Mouse (Mus musculus): ENCODE results near the gene Gata3.

Gene Gata3

DNA sequence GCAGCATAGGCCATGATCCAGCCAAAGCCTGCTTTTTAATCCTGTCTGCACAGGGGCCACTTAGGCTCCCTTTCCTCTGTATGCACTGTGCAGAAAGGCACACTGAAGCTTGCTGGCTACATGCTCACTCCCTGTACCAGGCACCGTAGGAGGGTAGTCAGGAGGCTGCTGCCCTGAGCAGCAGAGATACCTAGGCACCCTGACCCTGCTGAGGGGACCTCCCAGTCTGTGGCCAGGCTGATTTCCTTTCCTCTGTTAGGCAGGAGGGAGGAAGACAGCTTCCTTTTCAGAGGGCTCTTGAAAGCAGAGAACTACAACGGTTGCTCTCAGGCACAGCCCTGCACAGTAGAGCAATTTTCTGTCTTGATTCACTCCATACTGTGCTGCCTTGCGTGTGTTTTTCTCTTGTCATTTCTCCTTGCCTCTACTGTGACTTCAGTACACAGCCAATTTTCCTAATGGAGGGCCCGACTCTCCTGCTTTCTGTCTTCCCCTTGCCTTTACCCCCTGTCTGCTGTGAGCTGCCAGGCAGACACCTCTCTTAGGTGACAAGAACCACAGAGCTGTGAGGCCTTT is 18.6 kb downstream of the Gata3 start:
- peak; percentile 64 for DNase-seq

- no peak for DNase-seq
These were observed 22.6 kb downstream of the Gata3 start for GRCm38 (mm10) chr2:9867092-9867825.

DNA sequence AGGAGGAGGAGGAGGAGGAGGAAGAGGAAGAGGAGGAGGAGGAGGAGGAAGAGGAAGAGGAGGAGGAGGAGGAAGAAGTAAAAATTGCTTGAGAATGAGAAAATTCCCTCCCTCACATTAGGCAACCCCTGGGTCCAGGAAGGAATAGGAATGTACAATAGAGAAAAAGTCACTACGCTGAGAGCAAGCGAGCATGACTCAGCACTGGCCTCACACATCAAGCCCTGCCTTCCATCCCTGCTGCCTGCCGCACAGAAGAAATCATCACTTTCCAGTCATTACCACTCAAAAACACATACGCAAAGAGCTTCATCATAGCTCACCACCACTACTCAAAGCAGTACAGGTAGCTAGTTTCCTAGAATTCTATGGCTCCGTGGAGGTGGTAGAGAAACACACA is 29.1 kb downstream of the Gata3 start:
- no peak for DNase-seq

DNA sequence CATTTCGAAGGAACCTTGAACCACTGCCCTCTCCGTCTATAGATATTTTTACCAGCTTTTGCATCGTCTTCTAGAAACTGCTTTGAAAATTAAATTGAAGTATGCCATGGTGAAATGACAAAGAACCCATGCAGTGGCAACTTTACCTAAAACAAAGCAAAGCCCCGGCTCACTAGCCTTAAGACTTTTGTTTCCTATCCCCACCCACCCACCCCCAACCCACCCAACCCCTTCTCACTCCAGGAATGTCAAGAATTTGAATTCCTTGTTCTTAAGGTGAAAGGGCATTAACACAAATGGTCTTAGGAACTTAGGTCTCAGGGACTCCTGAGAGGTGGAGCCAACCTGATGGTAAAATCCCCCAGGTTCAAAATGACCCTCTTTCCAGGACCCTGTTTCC is 34.0 kb downstream of the Gata3 start:
- DNase-seq: no peak

DNA sequence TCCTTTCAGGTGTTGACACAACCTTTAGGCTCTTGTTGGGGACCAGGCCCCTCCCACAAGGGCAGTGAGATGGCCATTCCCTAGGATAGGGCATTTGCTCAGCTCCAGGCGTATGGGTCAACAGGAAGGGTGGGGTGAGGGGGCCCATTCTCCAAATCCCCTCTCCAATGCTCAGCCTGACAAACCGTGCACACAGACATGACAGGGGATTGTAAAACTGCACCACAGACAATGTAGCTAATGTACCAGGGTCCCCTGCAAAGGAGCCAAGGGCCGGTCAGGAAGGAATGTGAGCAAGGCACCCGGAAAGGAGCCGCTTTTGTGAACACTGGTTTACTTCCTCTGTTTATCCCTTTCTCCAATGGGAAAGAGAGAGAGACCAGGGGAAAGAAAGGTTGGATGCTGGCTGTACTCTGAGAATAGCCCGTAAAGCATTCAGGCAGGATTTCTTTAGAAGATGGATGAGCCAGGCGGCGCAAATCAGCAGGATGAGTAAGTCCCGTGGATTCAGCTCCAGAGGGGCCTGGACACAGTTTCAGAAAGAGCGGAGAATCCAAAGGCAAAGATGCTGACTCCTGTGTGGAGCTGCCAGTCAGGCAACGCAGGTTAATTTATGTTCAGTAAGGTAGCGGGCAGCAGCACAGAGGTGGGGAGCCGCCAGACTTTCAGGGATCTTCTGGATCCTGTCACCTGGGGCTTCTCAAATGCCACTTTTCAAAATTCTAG is 36.8 kb downstream of the Gata3 start:
- no peak for DNase-seq

DNA sequence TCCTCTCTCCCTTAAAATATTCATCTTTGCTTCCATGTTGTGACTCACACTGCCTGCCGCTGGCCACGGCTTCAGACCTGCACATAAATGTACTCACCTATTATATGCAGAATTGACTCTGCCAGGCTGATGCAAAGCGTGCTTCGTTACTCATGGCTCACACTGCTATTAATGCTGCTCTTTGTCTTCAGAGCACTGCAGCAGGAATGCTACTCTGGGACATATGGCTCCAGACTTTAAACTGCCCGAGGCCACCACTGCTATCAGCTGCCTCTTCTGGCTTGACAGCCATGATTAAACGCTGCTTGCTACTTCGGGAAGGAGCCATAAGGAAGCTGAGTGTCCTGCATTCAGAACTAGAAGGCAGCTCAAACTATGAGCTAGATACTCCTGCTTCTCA is 54.6 kb downstream of the Gata3 start:
- DNase-seq: no peak

DNA sequence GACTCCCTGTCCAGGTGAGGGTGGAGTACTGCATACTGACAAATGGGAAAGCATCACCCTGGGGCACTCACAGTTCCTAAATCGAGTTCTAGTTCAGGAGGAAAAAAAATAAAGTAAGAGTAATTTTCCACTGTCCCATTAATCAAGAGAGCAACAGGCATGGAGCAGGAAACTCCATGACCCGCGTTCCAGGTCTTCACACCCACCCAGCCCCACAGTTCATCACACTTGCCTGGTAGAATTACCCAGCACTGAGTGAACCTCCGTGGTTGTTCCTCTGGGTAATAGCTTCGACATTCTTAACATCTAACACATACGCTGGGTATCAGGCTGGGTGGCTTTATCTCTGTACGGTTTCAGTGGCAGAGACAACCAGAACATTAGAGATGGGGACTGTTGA is 56.1 kb downstream of the Gata3 start:
- DNase-seq: no peak

GRCm38 (mm10) chr2:9827624-9828023 is 62.2 kb downstream of the Gata3 start:
- DNase-seq: peak; percentile 61

DNA sequence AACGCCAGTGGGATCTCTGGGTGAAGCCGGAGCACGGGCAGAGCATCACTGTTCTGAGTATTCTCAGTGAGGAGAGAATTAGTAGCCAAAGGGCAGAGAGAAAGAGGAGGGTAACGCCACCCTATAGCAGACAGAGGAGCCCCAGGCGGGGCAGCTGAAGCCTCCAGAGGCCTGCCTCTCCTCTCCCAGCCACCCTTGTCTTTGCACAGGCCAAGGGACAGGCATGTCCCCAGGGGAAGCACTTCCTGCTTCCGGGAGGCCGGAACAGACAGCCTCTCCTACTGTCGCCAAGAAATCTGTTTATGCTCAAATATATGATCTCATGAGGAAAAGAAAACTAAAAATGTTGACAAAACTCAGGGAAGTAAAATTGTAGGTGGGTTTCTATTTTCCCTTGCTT is 69.2 kb downstream of the Gata3 start:
- DNase-seq: no peak

- no peak for DNase-seq
These were observed 71.6 kb downstream of the Gata3 start for GRCm38 (mm10) chr2:9818177-9818785.
